Mouse (Mus musculus) liver, adult 2 months (tissue): Measurements from ENCODE around the gene Uri1.

Source experiments
- CTCF ChIP-seq: fragments of 200-500 bp; IDR thresholded peaks from 2 replicates; pipeline ENCODE4 v1.5.1; 2011; ENCODE audit warnings: low read depth, low read length, control low read depth
- POLR2A ChIP-seq: fragments of 200-500 bp; IDR thresholded peaks from 2 replicates; pipeline ENCODE4 v1.6.1; 2011; ENCODE audit warnings: low read length, control low read depth; ENCODE audit not compliant: insufficient read depth; ENCODE audit errors: extremely low read depth

GRCm38 (mm10) chr7:38047229-38047628, 23.9 kb upstream of the Uri1 start:
- no peak for TF ChIP-seq POLR2A
- TF ChIP-seq CTCF = no peak
